Mouse (Mus musculus) MEL (cell line): ENCODE measurements at regions not wholly inside any gene's neighbourhood (a gene's known extent, or its start where the extent isn't known, plus 50 kb on each side); places are given as distances from the start of the nearest gene placed in this dataset.

Experiments used
- DNase-seq: peaks from one replicate; pipeline ENCODE4 v3.0.0; 2011; ENCODE audit warnings: low read depth, low spot score
- H3K27ac ChIP-seq: 2 replicates; pipeline ENCODE4 v1.5.1; 2012; ENCODE audit warnings: low read depth, mild to moderate bottlenecking, control low read depth, low read length, moderate library complexity; ENCODE audit not compliant: control insufficient read depth
- H3K27me3 ChIP-seq, 2 experiments: fragments of 150-350 bp in 1 of 2; sonication (generic) in 1 of 2; 2 replicates each; pipeline ENCODE4 v1.6.1; 2012; ENCODE audit warnings: low read length in 2 of 2, mild to moderate bottlenecking in 2 of 2, improper control_type of control experiment in 1 of 2, moderate library complexity in 1 of 2; ENCODE audit not compliant: insufficient read depth in 2 of 2, control insufficient read depth in 1 of 2
- H3K36me3 ChIP-seq, 2 experiments: 2 replicates each; pipeline ENCODE4 v1.6.1; 2012 to 2014; ENCODE audit warnings: low read length in 2 of 2, improper control_type of control experiment in 1 of 2, inconsistent platforms in 1 of 2, mild to moderate bottlenecking in 1 of 2; ENCODE audit not compliant: insufficient read depth in 2 of 2, control insufficient read depth in 1 of 2
- H3K4me1 ChIP-seq, 2 experiments: fragments of 150-350 bp in 1 of 2; sonication (generic) in 1 of 2; 2 replicates each; pipeline ENCODE4 v1.6.1; 2012; ENCODE audit warnings: low read length in 2 of 2, improper control_type of control experiment in 1 of 2, mild to moderate bottlenecking in 1 of 2; ENCODE audit not compliant: insufficient read depth in 2 of 2, control insufficient read depth in 1 of 2
- H3K4me3 ChIP-seq, 2 experiments: fragments of 150-350 bp in 1 of 2; sonication (generic) in 1 of 2; 2 replicates each; pipeline ENCODE4 v1.5.1; 2012; ENCODE audit warnings: low read depth in 2 of 2, low read length in 2 of 2, mild to moderate bottlenecking in 2 of 2, moderate library complexity in 2 of 2, control low read depth in 1 of 2, improper control_type of control experiment in 1 of 2; ENCODE audit not compliant: control insufficient read depth in 1 of 2, insufficient read depth in 1 of 2
- H3K79me2 ChIP-seq: 2 replicates; pipeline ENCODE4 v1.6.1; 2012; ENCODE audit warnings: mild to moderate bottlenecking, low read length, moderate library complexity; ENCODE audit not compliant: control insufficient read depth, poor library complexity, insufficient read depth
- H3K9ac ChIP-seq: 2 replicates; pipeline ENCODE4 v1.6.1; 2012; ENCODE audit warnings: low read depth, mild to moderate bottlenecking, control low read depth, low read length, moderate library complexity; ENCODE audit not compliant: control insufficient read depth, poor library complexity, severe bottlenecking
- H3K9me3 ChIP-seq: fragments of 150-350 bp; sonication (generic); replicated peaks from 2 replicates; pipeline ENCODE4 v1.6.1; 2012; ENCODE audit warnings: mild to moderate bottlenecking, low read length, improper control_type of control experiment, moderate library complexity; ENCODE audit not compliant: insufficient read depth
- CHD1 ChIP-seq: IDR thresholded peaks from 2 replicates; pipeline ENCODE4 v1.6.1; 2012; ENCODE audit warnings: low read depth, mild to moderate bottlenecking, inconsistent platforms, low read length, improper control_type of control experiment
- CHD2 ChIP-seq: IDR thresholded peaks from 2 replicates; pipeline ENCODE4 v1.6.1; 2011; ENCODE audit warnings: low read length, improper control_type of control experiment
- CTCF ChIP-seq, 3 experiments: IDR thresholded peaks in 2 of 3; conservative IDR thresholded peaks in 1 of 3; 2 replicates each; pipeline ENCODE4 v1.5.1; 2011 to 2012; ENCODE audit warnings: low read length in 3 of 3, low read depth in 2 of 3, mild to moderate bottlenecking in 2 of 3, improper control_type of control experiment in 1 of 3, inconsistent platforms in 1 of 3, mixed read lengths in 1 of 3, moderate library complexity in 1 of 3; ENCODE audit not compliant: control insufficient read depth in 1 of 3, insufficient read depth in 1 of 3, poor library complexity in 1 of 3, severe bottlenecking in 1 of 3
- E2F4 ChIP-seq: IDR thresholded peaks from 2 replicates; pipeline ENCODE4 v1.6.1; 2011; ENCODE audit warnings: low read depth, low read length, improper control_type of control experiment, borderline replicate concordance
- ELF1 ChIP-seq: IDR thresholded peaks from 2 replicates; pipeline ENCODE4 v1.6.1; 2014; ENCODE audit warnings: low read depth, mild to moderate bottlenecking, inconsistent platforms, low read length, improper control_type of control experiment, moderate library complexity
- EP300 ChIP-seq, 2 experiments: IDR thresholded peaks; 2 replicates each; pipeline ENCODE4 v1.6.1; 2011; ENCODE audit warnings: improper control_type of control experiment in 2 of 2, low read length in 2 of 2, low read depth in 1 of 2, mild to moderate bottlenecking in 1 of 2
- ETS1 ChIP-seq: IDR thresholded peaks from 2 replicates; pipeline ENCODE4 v1.6.1; 2012; ENCODE audit warnings: low read depth, mild to moderate bottlenecking, inconsistent platforms, low read length, improper control_type of control experiment, moderate library complexity
- GABPA ChIP-seq: IDR thresholded peaks from 2 replicates; pipeline ENCODE4 v1.6.1; 2012; ENCODE audit warnings: low read depth, mild to moderate bottlenecking, inconsistent platforms, low read length, improper control_type of control experiment, moderate library complexity
- GATA1 ChIP-seq: IDR thresholded peaks from 2 replicates; pipeline ENCODE4 v1.6.1; 2011; ENCODE audit warnings: low read depth, low read length, improper control_type of control experiment
- HCFC1 ChIP-seq: IDR thresholded peaks from 2 replicates; pipeline ENCODE4 v1.6.1; 2012; ENCODE audit warnings: low read depth, mild to moderate bottlenecking, inconsistent platforms, low read length, improper control_type of control experiment, moderate library complexity
- KAT2A ChIP-seq: conservative IDR thresholded peaks from 2 replicates; pipeline ENCODE4 v1.6.1; 2012; ENCODE audit warnings: low read depth, low read length, improper control_type of control experiment, inconsistent platforms
- MAFK ChIP-seq: IDR thresholded peaks from 2 replicates; pipeline ENCODE4 v1.6.1; 2011; ENCODE audit warnings: low read depth, mild to moderate bottlenecking, low read length, improper control_type of control experiment, borderline replicate concordance
- MAX ChIP-seq: IDR thresholded peaks from 2 replicates; pipeline ENCODE4 v1.6.1; 2011; ENCODE audit warnings: low read length, improper control_type of control experiment
- MAZ ChIP-seq: IDR thresholded peaks from 2 replicates; pipeline ENCODE4 v1.6.1; 2012; ENCODE audit warnings: low read depth, mild to moderate bottlenecking, inconsistent platforms, low read length, improper control_type of control experiment
- MXI1 ChIP-seq: IDR thresholded peaks from 2 replicates; pipeline ENCODE4 v1.6.1; 2011; ENCODE audit warnings: mild to moderate bottlenecking, low read depth, low read length, improper control_type of control experiment
- MYB ChIP-seq: IDR thresholded peaks from 2 replicates; pipeline ENCODE4 v1.6.1; 2011; ENCODE audit warnings: mild to moderate bottlenecking, low read depth, low read length, improper control_type of control experiment
- NELFE ChIP-seq: IDR thresholded peaks from 2 replicates; pipeline ENCODE4 v1.6.1; 2011; ENCODE audit warnings: low read depth, low read length, improper control_type of control experiment
- NRF1 ChIP-seq: IDR thresholded peaks from 2 replicates; pipeline ENCODE4 v1.6.1; 2014; ENCODE audit warnings: low read depth, mild to moderate bottlenecking, inconsistent platforms, low read length, improper control_type of control experiment, moderate library complexity; ENCODE audit not compliant: poor library complexity, insufficient read depth, severe bottlenecking
- POLR2A ChIP-seq, 2 experiments: IDR thresholded peaks; 2 replicates each; pipeline ENCODE4 v1.6.1; 2011 to 2012; ENCODE audit warnings: low read length in 2 of 2, mild to moderate bottlenecking in 2 of 2, control low read depth in 1 of 2, improper control_type of control experiment in 1 of 2, low read depth in 1 of 2, moderate library complexity in 1 of 2; ENCODE audit not compliant: control insufficient read depth in 1 of 2, insufficient read depth in 1 of 2, poor library complexity in 1 of 2
- POLR2AphosphoS2 ChIP-seq: IDR thresholded peaks from 2 replicates; pipeline ENCODE4 v1.6.1; 2011; ENCODE audit warnings: low read length, improper control_type of control experiment
- POLR2AphosphoS5 ChIP-seq: IDR thresholded peaks from 2 replicates; pipeline ENCODE4 v1.6.1; 2012; ENCODE audit warnings: low read depth, borderline replicate concordance, mild to moderate bottlenecking, inconsistent platforms, low read length, moderate library complexity, mixed read lengths
- RAD21 ChIP-seq: IDR thresholded peaks from 2 replicates; pipeline ENCODE4 v1.6.1; 2011; ENCODE audit warnings: mild to moderate bottlenecking, low read depth, low read length, improper control_type of control experiment
- RCOR1 ChIP-seq: IDR thresholded peaks from 2 replicates; pipeline ENCODE4 v1.6.1; 2012; ENCODE audit warnings: low read depth, mild to moderate bottlenecking, inconsistent platforms, low read length, improper control_type of control experiment
- SIN3A ChIP-seq: IDR thresholded peaks from 2 replicates; pipeline ENCODE4 v1.6.1; 2012; ENCODE audit warnings: low read length, improper control_type of control experiment, inconsistent platforms
- TAL1 ChIP-seq: IDR thresholded peaks from 2 replicates; pipeline ENCODE4 v1.6.1; 2012; ENCODE audit warnings: mild to moderate bottlenecking, inconsistent platforms, low read length, moderate library complexity, mixed read lengths
- TBP ChIP-seq: IDR thresholded peaks from 2 replicates; pipeline ENCODE4 v1.8.0; 2011; ENCODE audit warnings: low read depth, low read length, improper control_type of control experiment
- TCF12 ChIP-seq: IDR thresholded peaks from 2 replicates; pipeline ENCODE4 v1.6.1; 2014; ENCODE audit warnings: low read depth, mild to moderate bottlenecking, inconsistent platforms, low read length, improper control_type of control experiment, moderate library complexity
- UBTF ChIP-seq: IDR thresholded peaks from 2 replicates; pipeline ENCODE4 v1.6.1; 2012; ENCODE audit warnings: low read depth, mild to moderate bottlenecking, inconsistent platforms, low read length, improper control_type of control experiment, moderate library complexity, borderline replicate concordance; ENCODE audit not compliant: insufficient read depth
- ZC3H11A ChIP-seq: IDR thresholded peaks from 2 replicates; pipeline ENCODE4 v1.6.1; 2012; ENCODE audit warnings: low read depth, mild to moderate bottlenecking, inconsistent platforms, low read length, improper control_type of control experiment
- ZKSCAN1 ChIP-seq: IDR thresholded peaks from 2 replicates; pipeline ENCODE4 v1.6.1; 2012; ENCODE audit warnings: low read depth, mild to moderate bottlenecking, inconsistent platforms, low read length, improper control_type of control experiment, moderate library complexity
- ZMIZ1 ChIP-seq: IDR thresholded peaks from 2 replicates; pipeline ENCODE4 v1.6.1; 2012; ENCODE audit warnings: low read depth, mild to moderate bottlenecking, inconsistent platforms, low read length, improper control_type of control experiment, moderate library complexity
- ZNF384 ChIP-seq: IDR thresholded peaks from 2 replicates; pipeline ENCODE4 v1.6.1; 2012; ENCODE audit warnings: low read depth, mild to moderate bottlenecking, inconsistent platforms, low read length, improper control_type of control experiment

- H3K9ac ChIP-seq, result no peak overlapping the region
- DNase-seq, result no peak
Observed at GRCm38 (mm10) chr9:80848190-80848589, 382.9 kb upstream of the Impg1 start.

GRCm38 (mm10) chr9:80832808-80833207 is 367.5 kb upstream of the Impg1 start:
- H3K27me3 ChIP-seq, result no peaks in the 10 kb centered on the region
- no peaks in the 10 kb centered on the region for H3K4me1 ChIP-seq
- no peaks in the 10 kb centered on the region for H3K79me2 ChIP-seq
- no peak overlapping the region for H3K9ac ChIP-seq
- H3K9me3 ChIP-seq, result no peaks in the 10 kb centered on the region
- no peak for DNase-seq
- H3K4me3 ChIP-seq, result no peak overlapping the region
- H3K27ac ChIP-seq, result no peak overlapping the region
- no peaks in the 10 kb centered on the region for H3K36me3 ChIP-seq
- TF ChIP-seq ETS1, result no peak
- TF ChIP-seq POLR2AphosphoS2, result no peak
- TF ChIP-seq RAD21, result no peak
- no peak for TF ChIP-seq CHD1
- no peak for TF ChIP-seq NRF1
- no peak for TF ChIP-seq TBP
- TF ChIP-seq MYB, result no peak
- no peak for TF ChIP-seq MXI1
- TF ChIP-seq RCOR1, result no peak
- no peak for TF ChIP-seq TCF12
- TF ChIP-seq KAT2A, result no peak
- no peak for TF ChIP-seq NELFE
- no peak for TF ChIP-seq ZMIZ1
- TF ChIP-seq POLR2AphosphoS5, result no peak
- no peak for TF ChIP-seq MAX
- no peak for TF ChIP-seq CHD2
- TF ChIP-seq ZC3H11A, result no peak
- no peak for TF ChIP-seq EP300 (IDR thresholded peaks at IDR 0.05; ENCODE audit: low read depth in 1 of 2, low read length in 2 of 2)
- no peak for TF ChIP-seq CTCF (IDR thresholded peaks at IDR 0.05 in 2 of 3, conservative IDR thresholded peaks at IDR 0.05 in 1 of 3; ENCODE audit: control insufficient read depth in 1 of 3, insufficient read depth in 1 of 3, low read depth in 2 of 3, low read length in 3 of 3, poor library complexity in 1 of 3, severe bottlenecking in 1 of 3)
- no peak for TF ChIP-seq MAZ
- TF ChIP-seq, all 39 proteins: peak for 0

More at GRCm38 (mm10) chr9:80848190-80848589, 382.9 kb upstream of the Impg1 start:
- Histone ChIP-seq H3K4me3 (no peak overlapping the region), H3K9me3 (no peaks in the 10 kb centered on the region), H3K27ac (no peak overlapping the region), H3K36me3 (no peaks in the 10 kb centered on the region), H3K27me3 (no peaks in the 10 kb centered on the region), H3K79me2 (no peaks in the 10 kb centered on the region), H3K4me1 (no peaks in the 10 kb centered on the region)
- TF ChIP-seq MAFK (no peak), ELF1 (no peak), GABPA (no peak), POLR2A (IDR thresholded peaks at IDR 0.05; ENCODE audit: control insufficient read depth in 1 of 2, insufficient read depth in 1 of 2, low read depth in 1 of 2, low read length in 2 of 2, poor library complexity in 1 of 2) (no peak), TAL1 (no peak), ZKSCAN1 (no peak), E2F4 (no peak), NRF1 (no peak), TCF12 (no peak), UBTF (no peak), ZNF384 (no peak), SIN3A (no peak), KAT2A (no peak), GATA1 (no peak), MYB (no peak), HCFC1 (no peak), MAX (no peak), NELFE (no peak), RCOR1 (no peak)
